Mouse (Mus musculus) ovary, postnatal 10 days (tissue): ENCODE measurements around the gene Rngtt.
A peak's percentile ranks its signal among the peaks of the same experiment; 100 is the strongest.
"Not testable (repeated sequence)": the region's sequence is repeated elsewhere in the genome, so short reads cannot be mapped to it uniquely, and the experiment has no call there.

Source experiments
- DNase-seq: peaks from one replicate; pipeline ENCODE4 v3.0.0; 2022; ENCODE audit warnings: low spot score

Gene Rngtt

GRCm38 (mm10) chr4:33310840-33311437 is 828 bp downstream of the Rngtt start:
- no peak for DNase-seq

DNA sequence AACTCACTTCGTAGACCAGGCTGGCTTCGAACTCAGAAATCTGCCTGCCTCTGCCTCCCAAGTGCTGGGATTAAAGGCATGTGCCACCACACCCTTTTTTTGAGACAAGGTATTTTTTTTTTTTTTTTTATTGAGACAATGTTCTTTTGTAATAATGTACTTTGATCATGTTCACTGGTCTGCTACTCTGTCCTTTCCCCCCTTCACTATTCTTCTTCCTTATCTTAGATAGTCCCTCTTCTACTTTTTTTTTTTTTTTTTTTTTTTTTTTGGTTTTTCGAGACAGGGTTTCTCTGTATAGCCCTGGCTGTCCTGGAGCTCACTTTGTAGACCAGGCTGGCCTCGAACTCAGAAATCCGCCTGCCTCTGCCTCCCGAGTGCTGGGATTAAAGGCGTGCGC is 4.0 kb downstream of the Rngtt start:
- not testable (repeated sequence) for DNase-seq

DNA sequence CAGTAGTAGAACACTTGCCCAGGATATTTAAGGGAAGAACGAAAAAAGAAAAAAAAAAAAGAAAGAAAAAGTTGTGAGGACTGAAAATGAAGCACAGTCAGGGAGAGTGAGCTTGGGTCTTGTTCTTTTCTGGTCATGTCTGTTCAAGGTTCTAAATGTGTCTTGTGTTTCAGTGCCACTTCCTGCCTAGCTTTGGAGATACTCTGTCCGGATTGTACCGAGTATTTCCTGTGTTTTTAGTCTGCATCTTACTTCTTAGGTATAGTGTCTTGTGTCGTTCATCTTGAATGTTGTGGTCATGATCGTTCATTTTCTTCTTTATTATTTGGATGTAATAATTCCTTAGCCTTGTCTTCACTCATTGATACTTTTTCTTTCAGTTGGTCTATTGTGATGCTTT is 5.7 kb downstream of the Rngtt start:
- no peak for DNase-seq

DNA sequence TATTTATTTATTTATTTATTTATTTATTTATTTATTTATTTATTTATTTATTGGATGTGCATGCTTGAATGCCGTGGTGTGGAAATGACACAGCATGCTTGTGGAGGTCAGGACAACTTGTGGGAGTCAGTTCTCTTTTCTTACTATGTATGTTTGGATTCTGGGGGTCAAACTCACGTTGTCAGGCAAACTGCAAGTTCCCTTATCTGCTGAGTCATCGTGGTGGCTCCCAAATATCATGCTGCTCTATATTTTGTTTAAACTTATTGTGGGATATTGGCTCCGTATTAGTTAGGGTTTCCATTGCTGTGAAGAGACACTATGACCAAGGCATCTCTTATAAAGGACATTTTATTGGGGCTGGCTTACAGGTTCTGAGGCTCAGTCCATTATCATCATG is 21.0 kb downstream of the Rngtt start:
- no peak for DNase-seq

DNA sequence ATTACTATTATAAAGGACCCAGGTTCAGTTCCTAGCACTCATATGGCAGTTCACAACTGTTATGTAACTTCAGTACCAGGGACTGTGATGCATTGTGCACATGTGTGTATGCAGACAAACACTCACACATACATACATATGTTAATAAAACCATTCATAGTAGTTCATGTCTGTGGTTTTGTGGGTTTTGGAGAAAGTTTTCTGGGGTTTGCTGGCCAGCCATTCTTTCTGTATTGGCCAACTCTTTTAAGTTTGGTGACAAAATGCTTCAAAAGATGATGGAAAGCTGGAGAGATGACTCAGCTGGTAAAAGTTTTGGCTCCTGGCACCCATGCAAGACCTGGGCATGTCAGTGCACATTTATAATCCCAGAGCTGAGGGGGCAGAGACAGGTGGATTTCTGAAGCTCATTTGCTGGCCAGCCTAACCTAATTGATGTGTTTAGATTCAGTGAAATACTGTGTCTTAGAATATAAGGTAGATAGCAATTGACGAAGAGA is 22.9 kb downstream of the Rngtt start:
- DNase-seq = no peak

DNA sequence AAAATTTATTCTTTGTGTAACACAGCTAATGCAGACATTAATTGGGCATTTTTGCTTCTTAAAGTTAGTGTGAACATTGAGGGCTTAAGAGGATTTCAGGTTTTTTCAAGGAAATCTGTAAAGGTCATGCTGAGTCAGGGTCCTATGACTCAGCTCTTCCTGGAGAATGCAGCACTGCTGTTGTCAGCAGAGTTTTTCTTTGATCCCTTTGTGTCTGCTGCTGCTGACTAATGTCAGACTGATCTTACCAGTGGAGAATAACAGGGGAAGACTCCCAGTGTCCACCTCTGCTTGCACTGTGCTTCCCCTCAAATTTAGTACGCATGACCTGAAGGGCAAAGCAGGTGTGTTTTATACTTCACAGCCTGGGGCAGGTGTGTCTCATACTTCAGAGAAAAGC is 27.9 kb downstream of the Rngtt start:
- DNase-seq = no peak

GRCm38 (mm10) chr4:33342877-33343731 is 33.0 kb downstream of the Rngtt start:
- no peak for DNase-seq

- no peak for DNase-seq
These were observed 33.6 kb downstream of the Rngtt start for GRCm38 (mm10) chr4:33343732-33344057.

DNA sequence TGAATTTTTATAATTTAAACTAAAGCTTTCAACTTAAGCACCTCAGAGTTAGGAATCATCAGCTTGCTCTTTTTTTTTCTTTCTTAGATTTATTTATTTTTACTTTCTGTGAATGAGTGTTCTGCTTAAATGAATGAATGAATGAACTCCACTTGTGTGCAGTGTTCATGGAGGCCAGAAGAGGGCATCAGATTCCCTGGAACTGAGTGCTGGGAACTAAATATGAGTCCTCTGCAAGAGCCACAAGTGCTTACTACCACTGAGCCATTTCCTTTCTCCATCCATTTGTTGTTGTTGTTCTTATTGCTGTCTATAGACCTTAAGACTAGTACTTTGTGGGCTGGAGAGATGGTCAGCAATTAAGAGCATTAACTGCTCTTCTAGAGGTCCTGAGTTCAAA is 53.3 kb downstream of the Rngtt start:
- DNase-seq = no peak

DNA sequence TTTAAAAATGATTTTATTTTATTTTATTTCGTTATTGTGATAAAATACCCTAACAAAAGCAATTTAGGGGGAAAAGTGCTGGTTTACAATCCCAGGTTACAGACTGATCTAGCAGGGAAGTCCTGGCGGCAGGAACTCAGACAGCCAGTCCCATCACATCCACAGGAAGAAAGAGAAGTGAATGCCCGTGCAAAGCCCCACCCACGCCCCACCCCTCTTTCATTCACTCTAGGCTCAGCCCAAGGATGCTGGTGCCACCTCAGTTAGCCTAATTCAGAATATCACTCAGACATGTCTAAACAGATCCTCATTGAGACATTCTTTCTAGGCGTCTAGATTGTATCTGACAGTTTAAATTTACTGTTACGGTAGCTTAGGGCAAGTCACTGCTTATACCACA is 64.8 kb downstream of the Rngtt start:
- DNase-seq = no peak

DNA sequence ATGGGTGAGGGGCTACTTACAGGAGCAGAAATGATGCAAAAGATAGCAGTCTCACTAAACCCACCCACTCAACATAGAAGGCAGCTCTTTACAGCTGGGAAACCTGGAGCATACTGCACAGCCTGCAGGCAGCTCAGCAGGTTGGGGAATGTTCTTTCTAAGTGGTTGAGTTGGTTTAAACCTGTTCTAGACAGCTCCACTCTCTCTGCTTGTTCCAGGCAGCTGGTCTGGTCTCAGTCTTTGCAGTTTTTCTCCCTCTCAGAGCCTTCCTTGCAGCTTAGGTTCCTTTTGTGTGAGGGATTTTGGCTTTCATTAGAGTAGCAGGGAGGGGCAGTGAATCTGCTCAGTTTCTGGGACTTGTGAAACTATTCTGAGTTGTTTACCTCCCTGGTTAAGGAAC is 67.5 kb downstream of the Rngtt start:
- no peak for DNase-seq

DNA sequence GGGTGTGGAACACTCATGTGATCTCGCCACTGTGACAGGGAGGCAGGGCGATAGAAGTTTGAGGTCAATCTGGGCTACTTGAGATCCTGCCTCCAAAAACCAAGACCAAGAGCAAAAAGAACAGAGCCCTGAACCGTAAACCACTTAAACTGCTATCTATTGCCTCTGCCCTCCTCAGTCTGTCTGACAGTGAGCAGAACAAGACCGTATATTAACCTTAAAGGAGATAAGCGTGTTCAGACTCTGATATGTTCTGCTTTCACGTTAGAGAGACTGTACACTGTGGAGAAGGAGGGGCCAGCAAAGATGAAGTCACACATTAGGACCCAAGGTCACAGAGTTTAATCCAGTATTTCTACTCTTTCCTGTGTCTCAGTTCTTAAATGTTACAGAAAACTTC is 68.8 kb downstream of the Rngtt start:
- no peak for DNase-seq

- DNase-seq = no peak
These were observed 78.8 kb downstream of the Rngtt start for GRCm38 (mm10) chr4:33388899-33389298.

GRCm38 (mm10) chr4:33390660-33391059 is 80.5 kb downstream of the Rngtt start:
- no peak for DNase-seq

DNA sequence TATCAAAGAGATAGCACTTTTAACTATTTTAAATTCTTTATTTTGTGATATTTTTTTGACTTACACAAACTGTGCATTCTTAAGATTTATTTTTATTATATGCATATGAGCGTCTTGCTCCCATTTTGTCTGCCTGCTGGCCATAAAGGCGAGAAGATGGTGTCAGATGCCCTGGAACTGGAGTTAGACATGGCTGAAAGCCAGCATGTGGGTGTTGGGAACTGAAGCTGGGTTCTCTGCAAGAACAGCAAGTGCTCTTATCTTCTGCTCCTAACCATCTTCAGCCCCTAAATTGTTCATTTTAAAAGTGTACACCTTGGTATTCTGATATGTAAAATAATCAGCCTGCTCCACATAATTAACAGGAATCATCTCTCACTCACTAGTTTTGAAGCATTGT is 83.3 kb downstream of the Rngtt start:
- no peak for DNase-seq

DNA sequence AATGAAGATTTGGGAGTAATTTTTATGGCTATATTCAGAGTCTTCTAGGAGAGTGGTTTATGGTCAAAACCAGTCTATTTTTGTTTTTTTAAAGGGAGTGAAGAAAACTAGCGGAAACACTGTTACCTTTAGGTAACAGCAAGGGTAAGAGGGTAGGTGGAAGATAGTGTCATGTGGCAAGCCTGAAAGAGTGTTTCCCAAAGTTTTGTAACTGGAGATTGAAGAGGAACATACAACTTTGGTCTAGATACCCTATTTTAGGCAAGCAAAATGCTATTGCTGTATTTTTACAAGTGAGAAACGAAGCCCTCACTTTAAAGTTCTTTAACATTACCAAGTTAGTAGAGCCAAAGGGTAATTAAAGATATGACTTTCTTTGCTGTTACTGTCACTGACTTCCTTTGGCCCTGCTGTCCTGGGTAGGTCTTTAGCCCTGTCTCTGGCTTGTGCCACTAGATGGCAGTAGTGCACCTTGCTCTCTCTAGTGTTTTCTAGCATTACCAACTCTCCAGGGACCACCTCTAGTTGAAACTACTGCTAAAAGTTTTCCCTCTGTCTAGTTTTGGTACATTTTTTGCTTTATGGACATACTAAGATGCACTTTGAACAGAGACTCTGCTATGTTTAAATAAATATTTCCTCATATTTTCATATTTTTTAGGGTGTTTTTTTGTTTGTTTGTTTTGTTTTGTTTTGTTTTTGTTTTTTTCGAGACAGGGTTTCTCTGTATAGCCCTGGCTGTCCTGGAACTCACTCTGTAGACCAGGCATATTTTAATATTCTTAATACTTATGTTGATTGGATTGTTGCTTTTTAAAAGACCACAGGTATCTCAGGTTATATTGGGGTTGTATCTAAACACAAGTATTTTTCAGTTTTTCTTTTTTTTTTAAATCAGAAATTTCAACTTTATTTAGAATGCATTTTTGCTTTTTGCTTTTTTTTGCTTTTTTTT is 86.4 kb downstream of the Rngtt start:
- DNase-seq = peak; percentile 67

DNA sequence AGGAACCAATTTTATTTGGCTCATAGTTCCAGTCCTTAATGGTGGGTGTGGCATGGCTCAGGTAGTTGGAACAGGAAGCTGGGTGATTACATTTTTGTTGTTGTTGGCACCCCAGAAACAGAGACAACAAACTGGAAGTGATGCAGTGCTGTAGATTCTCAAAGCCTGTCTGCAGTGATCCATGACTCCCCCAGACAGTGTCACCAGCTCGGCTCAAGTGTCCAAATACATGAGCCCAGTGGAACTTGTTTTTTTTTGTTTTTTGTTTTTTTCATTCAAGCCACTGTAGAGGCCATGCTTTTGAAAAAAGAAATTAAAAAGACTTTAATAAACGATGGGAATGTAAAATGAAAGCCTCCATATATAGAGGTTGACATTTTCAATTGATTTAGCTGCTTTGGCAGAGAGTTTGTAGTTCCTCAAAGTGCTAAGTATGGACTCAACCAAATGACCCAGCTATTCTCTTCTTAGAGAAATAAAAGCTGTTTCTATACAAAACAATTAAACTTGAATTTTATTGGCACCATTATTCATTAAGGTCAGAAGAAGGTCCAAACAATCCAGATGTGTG is 95.7 kb downstream of the Rngtt start:
- DNase-seq = no peak

- no peak for DNase-seq
These were observed 103.7 kb downstream of the Rngtt start for GRCm38 (mm10) chr4:33413791-33414190.

DNA sequence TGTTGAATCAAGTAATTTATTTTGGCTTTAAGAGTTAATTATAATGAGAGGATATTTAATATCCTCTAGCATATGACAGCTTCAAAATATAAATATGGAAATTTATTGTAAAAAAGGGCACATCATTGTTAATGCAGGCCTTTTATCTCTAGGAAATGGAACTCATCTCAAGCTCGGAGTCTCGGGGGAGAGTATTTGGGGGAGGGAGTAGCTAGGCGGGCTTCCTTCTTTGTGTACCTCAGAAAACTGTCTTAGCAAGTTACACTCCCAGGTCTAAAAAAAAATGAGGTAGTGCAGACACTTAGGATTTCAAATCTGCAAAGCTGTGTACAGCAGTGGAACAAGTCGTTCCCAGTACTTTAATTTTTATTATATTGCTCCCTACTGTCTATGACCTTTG is 104.7 kb downstream of the Rngtt start:
- no peak for DNase-seq

DNA sequence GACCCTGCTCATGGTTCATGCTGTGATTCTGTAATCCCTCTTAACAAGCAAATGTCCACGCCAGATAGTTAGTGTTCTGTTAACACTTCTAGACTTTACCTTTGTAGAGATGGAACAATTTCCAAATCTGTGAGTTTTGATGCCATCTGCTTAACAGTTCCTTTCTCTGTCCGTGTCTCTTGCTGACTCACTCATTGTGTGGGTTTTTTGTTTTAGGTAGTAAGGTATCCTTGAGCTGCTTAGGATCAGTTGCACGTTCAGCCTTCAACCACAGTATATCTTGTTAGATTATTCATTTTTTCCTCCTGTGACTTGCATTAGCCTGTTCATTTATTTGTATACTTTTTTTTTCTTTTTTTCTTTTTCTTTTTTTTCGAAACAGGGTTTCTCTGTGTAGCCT is 107.3 kb downstream of the Rngtt start:
- no peak for DNase-seq

GRCm38 (mm10) chr4:33419644-33420043 is 109.5 kb downstream of the Rngtt start:
- no peak for DNase-seq

DNA sequence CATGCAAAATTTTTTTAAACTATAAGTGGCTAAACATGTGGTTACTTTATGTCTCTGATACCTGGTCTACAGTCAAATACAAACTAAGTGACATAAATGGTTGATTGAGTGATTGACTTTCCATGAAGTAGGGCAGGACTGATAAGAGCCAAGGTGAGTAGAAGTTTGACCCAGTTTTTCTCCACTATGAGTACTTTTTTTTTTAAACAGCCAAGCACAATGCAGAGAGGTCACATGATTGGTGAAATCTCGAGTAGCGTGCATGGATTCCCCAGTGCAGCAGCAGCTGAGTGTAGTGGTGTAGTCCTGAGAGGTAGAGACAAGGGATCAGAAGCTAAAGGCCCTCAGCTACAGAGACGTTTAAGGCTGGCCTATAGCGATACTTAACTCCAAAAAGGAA is 118.7 kb downstream of the Rngtt start:
- DNase-seq = no peak
